Mouse (Mus musculus): ENCODE measurements at regions not wholly inside any gene's neighbourhood (a gene's known extent, or its start where the extent isn't known, plus 50 kb on each side); places are given as distances from the start of the nearest gene placed in this dataset.

- peak; percentile 13 for DNase-seq (ENCODE audit: low spot score)
Observed at GRCm38 (mm10) chr9:116227738-116228137, 52.6 kb upstream of the Tgfbr2 start.

Measured in testis, postnatal 14 days (tissue).